Mouse (Mus musculus): ENCODE measurements around the gene St3gal4. TPM values are rescaled to one million over a fixed set of nuclear protein-coding genes. Genes with fewer than 3 reads are reported as not detected.

The St3gal4 gene
- polyA plus RNA-seq, 1 experiment from 2014 or later = 22.3 TPM

DNA sequence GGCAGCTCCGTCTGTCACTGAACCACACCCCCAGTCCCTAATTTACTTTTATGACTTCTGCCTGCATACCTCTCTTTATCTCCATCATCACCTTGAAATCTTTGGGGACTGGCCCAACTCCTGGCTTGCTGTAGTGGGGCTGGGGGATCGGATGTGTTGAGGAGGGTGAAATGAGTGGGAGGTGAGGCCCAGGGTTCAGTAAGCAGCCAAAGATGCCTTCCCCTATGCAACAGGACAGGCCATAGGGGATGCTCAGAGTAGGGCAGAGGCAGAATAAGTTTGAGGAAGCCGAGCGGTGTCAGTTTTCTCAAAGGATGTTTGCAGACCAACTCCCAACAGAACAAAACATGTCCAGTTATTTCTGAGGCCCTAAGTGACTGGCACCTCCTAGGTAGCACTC is 3.8 kb downstream of the St3gal4 start:
- WGBS = 61% methylated on average over 3 of the region's 4 CpGs

DNA sequence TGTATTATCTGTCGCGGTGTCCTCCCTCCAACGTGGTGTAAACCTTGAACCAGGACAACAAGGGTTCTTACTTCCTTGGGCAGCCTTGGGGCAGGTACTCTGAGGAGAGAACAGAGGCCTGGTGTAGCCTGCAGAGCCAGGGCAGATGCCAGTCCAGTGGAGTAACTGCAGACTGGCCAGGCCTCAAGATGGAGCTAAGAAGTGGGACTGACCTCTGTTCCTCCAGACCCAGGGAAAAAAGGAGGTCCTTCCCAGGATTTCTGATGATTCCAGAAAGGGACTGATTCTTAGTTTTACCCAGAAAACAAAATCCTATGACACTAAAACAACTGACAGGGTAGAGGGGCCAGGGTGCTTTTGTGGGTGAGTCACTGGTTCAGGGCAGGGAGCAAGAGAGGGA is 4.8 kb downstream of the St3gal4 start:
- peak overlapping the region; percentile 7; the same call in 1 of the 2 replicates for H3K4me2 ChIP-seq
- no peak for ATAC-seq (replicated peaks; ENCODE audit: insufficient number of reproducible peaks, insufficient read depth, low FRiP score, low read depth)

More for the DNA sequence above, 3.8 kb downstream of the St3gal4 start:
- Histone ChIP-seq H3K27me3 (no peaks in the 10 kb centered on the region), H3K9ac (peak overlapping the region; percentile 84; the same call in 1 of the 2 replicates), H3K4me2 (peak overlapping the region; percentile 86), H3K4me1 (replicated peaks) (peaks cover 50% of the 10 kb centered on the region), H3K27ac (0 out of 2 replicates have a peak overlapping the region, but pooled peaks have one; percentile 91), H3K36me3 (peaks cover 4% of the 10 kb centered on the region; the same call in 1 of the 2 replicates), H3K9me3 (replicated peaks) (no peaks in the 10 kb centered on the region), H3K4me3 (peak overlapping the region; percentile 84)
- no peak for ATAC-seq (replicated peaks; ENCODE audit: insufficient number of reproducible peaks, insufficient read depth, low FRiP score, low read depth)

DNA sequence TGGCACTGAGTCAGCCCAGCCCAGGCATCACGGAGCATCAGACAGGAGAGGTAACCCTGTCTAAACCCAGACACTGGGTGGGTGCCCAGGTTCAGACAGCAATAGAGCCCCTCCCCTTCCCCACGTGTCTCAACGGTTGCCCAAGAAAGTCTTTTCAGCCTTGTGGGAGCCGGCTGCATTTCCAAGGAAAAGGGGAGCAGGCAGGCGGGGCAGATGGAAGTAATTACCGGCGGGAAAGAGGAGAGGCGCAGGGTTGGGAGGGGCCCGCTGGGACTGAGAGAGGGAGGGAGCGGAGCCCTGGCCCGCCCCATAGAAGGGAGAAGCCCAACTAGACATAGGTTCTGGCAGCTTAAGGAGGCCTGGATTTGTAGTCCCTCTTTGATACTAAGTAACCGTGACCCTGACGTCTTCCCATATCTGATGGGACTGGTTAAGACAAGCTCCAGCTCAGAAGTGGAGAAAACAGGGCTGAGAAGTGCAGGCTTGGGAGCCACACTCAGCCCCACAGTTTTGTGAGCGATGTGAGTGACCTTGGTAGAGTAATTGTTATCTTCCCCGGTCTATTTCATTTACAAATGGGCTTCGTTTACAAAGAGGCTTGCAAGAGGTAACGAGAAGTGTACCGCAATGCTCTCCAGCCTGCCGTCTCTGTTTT is 7.0 kb downstream of the St3gal4 start:
- no peak overlapping the region for H3K27ac ChIP-seq
- 0 out of 2 replicates have a peak overlapping the region, but pooled peaks have one; percentile 14 for H3K4me2 ChIP-seq
- H3K4me3 ChIP-seq = no peak overlapping the region
- no peaks in the 10 kb centered on the region for H3K36me3 ChIP-seq
- no peak overlapping the region for H3K9ac ChIP-seq
- H3K9me3 ChIP-seq (replicated peaks) = no peaks in the 10 kb centered on the region
- peaks cover 59% of the 10 kb centered on the region for H3K4me1 ChIP-seq (replicated peaks)
- no peak for ATAC-seq (replicated peaks; ENCODE audit: insufficient number of reproducible peaks, insufficient read depth, low FRiP score, low read depth)
- H3K27me3 ChIP-seq = no peaks in the 10 kb centered on the region
- WGBS = 44% methylated on average over 19 of the region's 19 CpGs

More for the DNA sequence above, 4.8 kb downstream of the St3gal4 start:
- Histone ChIP-seq H3K4me1 (replicated peaks) (peaks cover 61% of the 10 kb centered on the region), H3K27ac (no peak overlapping the region), H3K4me3 (no peak overlapping the region), H3K9me3 (replicated peaks) (no peaks in the 10 kb centered on the region), H3K9ac (no peak overlapping the region), H3K36me3 (no peaks in the 10 kb centered on the region), H3K27me3 (no peaks in the 10 kb centered on the region)
- 88% methylated on average over 3 of the region's 3 CpGs for WGBS

DNA sequence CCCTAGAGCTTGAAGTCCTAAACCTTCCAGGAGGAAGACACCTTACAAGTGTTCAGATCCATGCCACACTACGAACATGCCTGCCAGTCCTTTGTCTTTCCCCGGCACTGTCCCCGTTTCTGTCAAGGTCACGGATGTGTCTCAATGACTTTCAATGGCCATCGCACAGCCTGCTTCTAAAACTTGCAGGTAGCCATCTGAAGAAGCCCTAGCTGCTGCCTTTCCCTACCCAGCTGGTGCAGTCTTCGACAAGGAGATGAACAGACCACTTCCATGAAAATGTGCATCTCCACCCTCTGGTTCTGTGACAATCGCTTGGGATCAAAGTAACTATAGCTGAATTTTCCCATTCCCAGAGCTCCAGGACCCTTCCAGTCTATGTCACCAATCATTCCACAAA is 7.6 kb downstream of the St3gal4 start:
- Histone ChIP-seq H3K4me2 (0 out of 2 replicates have a peak overlapping the region, but pooled peaks have one; percentile 14), H3K27me3 (no peaks in the 10 kb centered on the region), H3K36me3 (no peaks in the 10 kb centered on the region), H3K27ac (no peak overlapping the region), H3K9me3 (replicated peaks) (no peaks in the 10 kb centered on the region), H3K9ac (no peak overlapping the region), H3K4me1 (replicated peaks) (peaks cover 61% of the 10 kb centered on the region), H3K4me3 (no peak overlapping the region)
- no peak for ATAC-seq (replicated peaks; ENCODE audit: insufficient number of reproducible peaks, insufficient read depth, low FRiP score, low read depth)
- WGBS = 71% methylated on average over 7 of the region's 7 CpGs

DNA sequence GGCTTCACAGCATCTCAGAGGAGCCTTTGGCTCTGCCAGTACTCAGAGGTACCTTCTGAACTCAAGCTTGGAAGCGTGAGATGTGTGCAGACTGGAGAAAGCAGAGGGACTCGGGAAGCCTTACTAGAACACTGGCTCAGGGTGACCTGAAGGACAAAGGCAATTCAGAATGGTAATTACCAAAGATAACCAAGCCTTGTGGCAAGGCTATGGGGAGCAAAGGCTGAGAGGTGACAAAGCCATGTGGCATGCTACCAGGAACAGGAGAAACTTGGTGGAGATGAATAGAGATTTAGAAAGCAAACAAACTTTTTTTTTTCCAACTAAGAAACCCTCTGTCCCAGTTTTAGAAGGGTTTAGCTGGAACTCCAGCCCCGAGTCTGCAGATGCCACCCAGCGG is 8.5 kb downstream of the St3gal4 start:
- WGBS = 68% methylated on average over 4 of the region's 4 CpGs
- H3K27me3 ChIP-seq = no peaks in the 10 kb centered on the region
- H3K4me2 ChIP-seq = no peak overlapping the region
- H3K9ac ChIP-seq = no peak overlapping the region
- H3K27ac ChIP-seq = peak overlapping the region; percentile 17
- no peak for ATAC-seq (replicated peaks; ENCODE audit: insufficient number of reproducible peaks, insufficient read depth, low FRiP score, low read depth)
- no peak overlapping the region for H3K4me3 ChIP-seq
- peaks cover 63% of the 10 kb centered on the region for H3K4me1 ChIP-seq (replicated peaks)
- no peaks in the 10 kb centered on the region for H3K9me3 ChIP-seq (replicated peaks)
- no peaks in the 10 kb centered on the region for H3K36me3 ChIP-seq

DNA sequence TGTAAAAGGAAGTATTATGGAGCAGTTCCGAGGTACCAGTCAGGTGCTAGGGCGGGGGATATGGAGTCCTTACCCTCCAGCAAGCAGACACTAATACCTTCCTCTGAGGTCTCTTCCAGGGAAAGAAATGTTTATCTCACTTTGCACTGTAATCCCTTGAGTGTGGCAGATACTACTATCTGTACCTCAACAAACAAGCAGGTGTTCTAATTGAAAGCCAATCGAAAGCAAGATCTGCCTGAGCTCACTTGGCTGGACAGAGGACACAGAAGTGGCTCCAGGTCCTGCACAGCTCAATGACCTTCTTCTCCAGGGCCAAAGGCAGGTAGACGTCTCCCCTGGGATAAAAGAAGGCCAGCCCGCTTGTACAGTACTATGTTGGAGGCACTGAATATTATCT is 9.0 kb downstream of the St3gal4 start:
- H3K9me3 ChIP-seq (replicated peaks) = no peaks in the 10 kb centered on the region
- peak overlapping the region; percentile 17; the same call in 1 of the 2 replicates for H3K27ac ChIP-seq
- peaks cover 61% of the 10 kb centered on the region for H3K4me1 ChIP-seq (replicated peaks)
- no peak for ATAC-seq (replicated peaks; ENCODE audit: insufficient number of reproducible peaks, insufficient read depth, low FRiP score, low read depth)
- no peak overlapping the region for H3K4me2 ChIP-seq
- WGBS = 74% methylated on average over 5 of the region's 5 CpGs
- H3K9ac ChIP-seq = no peak overlapping the region
- H3K4me3 ChIP-seq = no peak overlapping the region
- H3K27me3 ChIP-seq = no peaks in the 10 kb centered on the region
- H3K36me3 ChIP-seq = no peaks in the 10 kb centered on the region

DNA sequence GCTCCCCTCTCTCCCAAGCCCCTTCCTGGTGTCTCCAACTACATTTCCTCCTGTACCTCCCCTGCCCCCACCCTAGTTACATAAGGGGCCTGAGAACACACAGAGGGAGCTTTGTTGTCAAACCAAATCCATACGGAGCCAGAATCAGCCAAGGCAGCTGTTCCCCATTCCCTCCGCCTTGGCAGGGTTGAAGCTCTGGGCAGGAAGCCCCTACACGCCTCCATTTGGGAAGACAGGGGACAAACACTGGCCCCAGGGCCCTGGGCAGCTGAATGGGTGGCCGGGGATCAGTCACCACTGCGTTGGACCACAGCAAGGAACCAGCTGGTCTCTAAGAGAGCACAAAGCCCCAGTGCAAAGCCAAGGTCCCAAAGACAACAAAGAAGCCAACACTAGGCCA is 10.2 kb downstream of the St3gal4 start:
- H3K27ac ChIP-seq = peak overlapping the region; percentile 6; the same call in 1 of the 2 replicates
- no peak overlapping the region for H3K4me3 ChIP-seq
- H3K9ac ChIP-seq = no peak overlapping the region
- no peaks in the 10 kb centered on the region for H3K9me3 ChIP-seq (replicated peaks)
- H3K4me2 ChIP-seq = no peak overlapping the region
- WGBS = 65% methylated on average over 5 of the region's 5 CpGs
- H3K36me3 ChIP-seq = no peaks in the 10 kb centered on the region
- ATAC-seq (replicated peaks; ENCODE audit: insufficient number of reproducible peaks, insufficient read depth, low FRiP score, low read depth) = peak; percentile 18; the same call in 1 of the 2 replicates
- H3K27me3 ChIP-seq = no peaks in the 10 kb centered on the region
- H3K4me1 ChIP-seq (replicated peaks) = peaks cover 54% of the 10 kb centered on the region

DNA sequence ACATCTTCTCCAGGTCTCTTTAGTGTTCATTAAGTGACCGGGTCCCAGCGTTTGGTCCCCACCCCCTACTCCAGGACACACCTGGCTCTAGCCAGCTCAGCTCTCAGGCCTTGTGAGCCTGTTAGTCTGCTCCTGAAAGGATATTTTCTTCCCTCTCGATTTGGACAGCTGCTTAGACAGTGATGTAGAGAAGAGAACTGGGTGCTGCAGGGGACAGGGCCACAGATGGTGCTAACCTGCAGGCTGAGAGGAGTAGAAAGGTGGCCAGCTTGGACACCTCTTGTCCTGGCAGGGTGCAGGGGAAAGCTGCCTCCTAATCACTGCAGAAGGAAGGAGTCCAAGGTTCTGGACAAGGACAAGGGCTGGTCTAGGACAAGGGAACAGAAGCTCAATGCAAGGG is 11.0 kb downstream of the St3gal4 start:
- no peak for ATAC-seq (replicated peaks; ENCODE audit: insufficient number of reproducible peaks, insufficient read depth, low FRiP score, low read depth)
- no peak overlapping the region for H3K9ac ChIP-seq
- no peaks in the 10 kb centered on the region for H3K9me3 ChIP-seq (replicated peaks)
- no peak overlapping the region for H3K27ac ChIP-seq
- no peaks in the 10 kb centered on the region for H3K36me3 ChIP-seq
- H3K27me3 ChIP-seq = no peaks in the 10 kb centered on the region
- no peak overlapping the region for H3K4me3 ChIP-seq
- peaks cover 51% of the 10 kb centered on the region for H3K4me1 ChIP-seq (replicated peaks)
- 85% methylated on average over 3 of the region's 3 CpGs for WGBS
- no peak overlapping the region for H3K4me2 ChIP-seq

DNA sequence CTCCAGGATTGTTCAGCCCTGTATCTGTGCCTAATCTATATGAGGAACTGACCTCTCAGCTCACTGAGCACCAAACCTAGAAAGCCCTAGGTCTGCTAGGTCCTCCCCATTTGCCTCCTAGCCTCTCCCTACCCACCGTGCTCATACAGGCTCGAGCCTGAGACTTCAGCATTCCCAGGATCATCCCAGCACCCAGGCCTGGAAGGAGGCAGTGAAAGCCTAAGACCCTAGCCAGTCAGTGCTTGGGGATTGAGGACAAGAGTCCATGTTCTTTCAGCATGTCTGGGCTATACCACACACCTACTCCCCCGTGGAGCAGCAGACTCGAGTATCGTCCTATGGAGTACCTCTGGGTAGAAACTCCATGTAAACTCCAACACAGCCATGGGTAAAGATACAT is 11.7 kb downstream of the St3gal4 start:
- ATAC-seq (replicated peaks; ENCODE audit: insufficient number of reproducible peaks, insufficient read depth, low FRiP score, low read depth) = no peak
- 88% methylated on average over 5 of the region's 5 CpGs for WGBS
- H3K4me2 ChIP-seq = no peak overlapping the region
- H3K9me3 ChIP-seq (replicated peaks) = no peaks in the 10 kb centered on the region
- H3K36me3 ChIP-seq = no peaks in the 10 kb centered on the region
- no peak overlapping the region for H3K9ac ChIP-seq
- no peak overlapping the region for H3K27ac ChIP-seq
- no peaks in the 10 kb centered on the region for H3K27me3 ChIP-seq
- H3K4me3 ChIP-seq = no peak overlapping the region
- peaks cover 51% of the 10 kb centered on the region for H3K4me1 ChIP-seq (replicated peaks)

DNA sequence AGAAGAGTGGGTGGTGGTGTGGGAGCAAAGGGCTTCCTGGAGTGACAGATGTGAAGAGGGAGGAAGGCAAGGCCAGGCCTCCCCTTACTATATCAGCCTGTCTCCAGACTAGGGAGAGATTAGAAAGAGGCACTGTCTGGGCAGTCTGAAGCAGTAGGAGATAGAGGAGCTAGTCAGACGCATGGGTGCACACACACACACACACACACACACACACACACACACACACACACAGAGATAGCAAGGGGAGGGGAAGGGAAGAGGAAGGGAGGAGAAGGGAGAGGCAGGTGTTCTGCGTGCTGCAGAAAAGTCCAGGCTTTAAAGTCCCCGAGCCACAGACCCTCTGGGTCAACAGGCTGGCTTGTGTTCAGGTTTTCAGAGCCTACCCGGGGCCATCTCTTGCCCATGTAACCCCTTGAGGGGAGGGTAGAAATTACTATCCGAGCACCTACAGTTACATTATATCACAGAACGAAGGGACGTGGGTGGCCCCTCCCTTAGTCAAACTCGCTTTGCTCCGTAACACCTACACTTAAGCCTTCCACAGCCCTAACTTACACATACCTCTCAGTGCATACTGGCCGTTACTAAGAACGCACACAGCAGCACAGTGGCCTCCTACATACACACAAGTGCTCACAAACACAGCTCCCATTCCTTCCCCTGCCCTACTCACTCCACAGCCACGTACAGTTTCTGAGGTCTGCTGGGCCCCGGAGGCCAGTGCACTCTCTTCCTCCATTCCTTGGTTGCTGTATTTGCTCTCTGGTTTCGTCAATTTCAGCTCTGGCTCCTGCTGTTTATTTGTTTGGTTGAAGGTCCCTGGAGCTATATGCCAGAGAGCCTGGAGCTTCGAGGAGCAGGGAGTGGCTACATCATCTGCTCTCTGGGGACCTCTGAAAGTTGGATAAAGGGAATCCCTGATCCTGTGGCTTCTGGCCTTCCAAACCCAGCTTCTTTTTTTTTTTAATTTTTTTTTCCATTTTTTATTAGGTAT is 12.9 kb downstream of the St3gal4 start:
- Histone ChIP-seq H3K4me3 (no peak overlapping the region), H3K27ac (0 out of 2 replicates have a peak overlapping the region, but pooled peaks have one; percentile 23), H3K9me3 (replicated peaks) (no peaks in the 10 kb centered on the region), H3K9ac (no peak overlapping the region), H3K27me3 (no peaks in the 10 kb centered on the region), H3K4me1 (replicated peaks) (peaks cover 40% of the 10 kb centered on the region), H3K4me2 (0 out of 2 replicates have a peak overlapping the region, but pooled peaks have one; percentile 2), H3K36me3 (no peaks in the 10 kb centered on the region)
- WGBS = 41% methylated on average over 15 of the region's 15 CpGs
- ATAC-seq (replicated peaks; ENCODE audit: insufficient number of reproducible peaks, insufficient read depth, low FRiP score, low read depth) = peak; percentile 55; the same call in 1 of the 2 replicates

DNA sequence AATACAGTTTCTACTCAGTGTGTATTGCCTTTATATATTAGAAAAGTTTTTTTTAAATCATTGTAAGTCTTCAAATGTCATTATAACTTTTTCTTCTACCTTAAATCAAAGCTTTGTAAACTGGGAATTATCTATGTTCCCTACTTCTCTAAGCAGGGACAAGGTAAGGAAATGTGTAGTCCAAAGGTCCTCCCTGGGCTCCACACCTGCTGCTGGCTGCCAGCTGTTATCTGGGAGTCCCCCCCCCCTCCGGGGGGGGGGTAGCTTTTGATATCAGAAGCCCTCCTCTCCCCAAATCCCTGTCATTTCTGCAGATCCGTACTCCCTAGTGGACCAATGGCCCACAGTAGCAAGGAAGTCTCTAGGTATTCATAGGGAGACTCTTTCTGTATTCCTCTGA is 13.6 kb downstream of the St3gal4 start:
- no peaks in the 10 kb centered on the region for H3K27me3 ChIP-seq
- no peaks in the 10 kb centered on the region for H3K9me3 ChIP-seq (replicated peaks)
- 0 out of 2 replicates have a peak overlapping the region, but pooled peaks have one; percentile 4 for H3K27ac ChIP-seq
- 42% methylated on average over 2 of the region's 2 CpGs for WGBS
- H3K4me1 ChIP-seq (replicated peaks) = peaks cover 32% of the 10 kb centered on the region
- no peak for ATAC-seq (replicated peaks; ENCODE audit: insufficient number of reproducible peaks, insufficient read depth, low FRiP score, low read depth)
- H3K36me3 ChIP-seq = no peaks in the 10 kb centered on the region; the same call in 1 of the 2 replicates
- H3K4me2 ChIP-seq = 0 out of 2 replicates have a peak overlapping the region, but pooled peaks have one; percentile 2
- no peak overlapping the region for H3K9ac ChIP-seq
- H3K4me3 ChIP-seq = no peak overlapping the region
